In the genomic region with DNA sequence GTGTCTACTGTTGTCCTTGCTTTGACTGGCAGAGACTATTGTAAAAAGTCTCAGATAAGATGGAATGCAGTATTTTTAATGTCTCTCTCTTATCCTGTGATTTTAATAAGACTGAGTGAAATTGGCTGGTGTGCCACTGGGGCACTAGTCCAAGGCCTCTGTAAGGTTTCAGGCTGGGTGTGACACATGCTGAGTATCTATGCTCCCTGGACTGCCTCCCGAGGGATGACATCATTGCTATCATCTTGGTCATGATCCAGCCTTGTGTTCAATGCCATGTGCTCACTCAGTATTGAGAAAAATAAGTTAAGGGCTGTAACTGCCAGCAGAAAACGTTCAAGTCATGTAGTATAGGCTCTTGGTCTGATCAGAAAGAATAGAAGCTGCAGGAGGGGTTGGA, we compare ENCODE assay signal across 9 mouse cellular contexts. TPM values are rescaled to one million over a fixed set of nuclear protein-coding genes. Genes with fewer than 3 reads are reported as not detected.
DNase-seq lines count a peak whose midpoint lies in the region; ATAC-seq lines count a peak whose summit lies in the region.
"Had no signal": no experiment of that assay in that cellular context is flagged by ENCODE, and none has a peak within 500 bp of the region (broad histone marks: within the 10 kb centered on the region; RNA-seq: fewer than 3 reads in every experiment).

No protein-coding gene starts in this region.

- 0 out of 2 replicates have a peak, but pooled peaks cover 3% of the 10 kb centered on the region for H3K36me3 ChIP-seq in forebrain, embryonic 13.5 days (ENCODE audit: poor library complexity, severe bottlenecking)
- no peaks in the 10 kb centered on the region for H3K36me3 ChIP-seq in forebrain, embryonic 11.5 days (ENCODE audit: control insufficient read depth, insufficient read depth, low read length)

- H3K27me3 ChIP-seq in forebrain, embryonic 13.5 days, result no peaks in the 10 kb centered on the region
- H3K27me3 ChIP-seq in forebrain, embryonic 11.5 days (ENCODE audit: control insufficient read depth, insufficient read depth, low read length), result no peaks in the 10 kb centered on the region

- H3K9me3 ChIP-seq in forebrain, embryonic 13.5 days (replicated peaks), result no peaks in the 10 kb centered on the region
- H3K9me3 ChIP-seq in forebrain, embryonic 11.5 days (ENCODE audit: control insufficient read depth, low read length), result no peaks in the 10 kb centered on the region

- no peak for DNase-seq in forebrain, embryonic 11.5 days (ENCODE audit: low spot score)
- DNase-seq in 3T3-L1 (ENCODE audit: low read depth, low spot score), result peak; percentile 73
- peak; percentile 19 to 30 for DNase-seq in cerebellum, postnatal 10 days
- peak; percentile 84 for DNase-seq in heart, postnatal 4 days
- peak; percentile 75 for DNase-seq in ovary, adult 18-20 months (ENCODE audit: low spot score)
- no peak for DNase-seq in thymus, postnatal 4 days
- DNase-seq in spleen, postnatal 4 days (ENCODE audit: low spot score in 2 of 2), result no peak

- H3K4me2 ChIP-seq in forebrain, embryonic 13.5 days, result no peak overlapping the region
- no peak overlapping the region for H3K4me2 ChIP-seq in forebrain, embryonic 11.5 days (ENCODE audit: low read depth, low read length, severe bottlenecking)

- ATAC-seq in forebrain, embryonic 13.5 days, result peak; percentile 87
- no peak for ATAC-seq in forebrain, embryonic 11.5 days (replicated peaks; ENCODE audit: low FRiP score)

- H3K4me3 ChIP-seq in forebrain, embryonic 13.5 days, result no peak overlapping the region
- H3K4me3 ChIP-seq in forebrain, embryonic 11.5 days (ENCODE audit: low read depth, low read length), result no peak overlapping the region

- H3K9ac ChIP-seq in forebrain, embryonic 13.5 days, result no peak overlapping the region
- H3K9ac ChIP-seq in forebrain, embryonic 11.5 days (ENCODE audit: low read length), result no peak overlapping the region

- H3K27ac ChIP-seq in forebrain, embryonic 13.5 days, result no peak overlapping the region
- H3K27ac ChIP-seq in forebrain, embryonic 11.5 days (ENCODE audit: low read depth, low read length), result no peak overlapping the region

- WGBS in forebrain, embryonic 13.5 days, result 60% methylated on average over 2 of the region's 2 CpGs
- 74% methylated on average over 2 of the region's 2 CpGs for WGBS in forebrain, embryonic 11.5 days

- peaks cover 20% of the 10 kb centered on the region for H3K4me1 ChIP-seq in forebrain, embryonic 13.5 days
- H3K4me1 ChIP-seq in forebrain, embryonic 11.5 days (replicated peaks; ENCODE audit: control insufficient read depth, insufficient read depth, low read length), result peaks cover 3% of the 10 kb centered on the region; the same call in 1 of the 2 replicates

RNA-seq across cellular contexts. Expression of gene Gm11096, which starts 38.9 kb away (rescaled TPM):
- not detected in 2 replicates for polyA plus RNA-seq in forebrain, embryonic 13.5 days (2015; fragmentation: Nextera tagmentation; extraction: Ambion mirVana)
- not detected in 2 replicates for polyA plus RNA-seq in forebrain, embryonic 11.5 days (2014; fragmentation: Nextera tagmentation; extraction: Ambion mirVana)
- not detected for total RNA-seq in heart, postnatal 4 days (2021)
- total RNA-seq: left cerebral cortex, postnatal 14 days had no signal

Comparison
In these comparisons a context has a peak if more than half of its experiments do, and no peak if none do; other contexts are left out.
1. DNase-seq: peak in 3T3-L1 (single experiment), cerebellum, postnatal 10 days (2 of 2), heart, postnatal 4 days (single experiment) and ovary, adult 18-20 months (single experiment); none in forebrain, embryonic 11.5 days (single experiment), thymus, postnatal 4 days (single experiment) and spleen, postnatal 4 days (0 of 2).